Mouse (Mus musculus): ENCODE data around the gene Cbr2. TPM values are rescaled to one million over a fixed set of nuclear protein-coding genes. Genes with fewer than 3 reads are reported as not detected.

Gene Cbr2
- polyA plus RNA-seq, 1 experiment, result 617 TPM

DNA sequence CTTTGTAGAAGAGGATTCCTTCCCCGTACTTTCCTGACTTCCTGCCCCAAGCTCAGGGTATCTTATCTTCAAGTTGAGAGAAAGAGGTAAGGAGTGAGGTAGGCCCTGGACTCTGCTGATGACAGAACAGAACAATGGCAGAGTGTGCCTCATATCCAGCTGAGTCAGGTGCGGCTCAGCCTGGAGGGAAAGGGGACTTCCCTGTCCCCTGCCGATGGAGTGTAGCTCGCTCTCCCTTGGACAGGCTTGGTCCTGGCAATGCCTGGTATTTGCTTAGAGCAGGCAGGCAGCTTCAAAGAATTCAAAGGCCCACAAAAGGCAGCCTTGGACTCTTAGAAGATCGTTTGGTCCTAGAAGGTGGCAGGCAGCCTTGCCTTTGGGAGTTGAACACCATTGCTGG, 25.8 kb downstream of the Cbr2 start:
- no peak for TF ChIP-seq POLR2A (IDR thresholded peaks at IDR 0.05; ENCODE audit: control insufficient read depth, extremely low read depth, insufficient read depth, low read length, poor library complexity)
- TF ChIP-seq CTCF (IDR thresholded peaks at IDR 0.05; ENCODE audit: borderline replicate concordance, control insufficient read depth, extremely low read depth, insufficient read depth, low read length, poor library complexity), result no peak
- 91% methylated on average over 5 of the region's 5 CpGs for WGBS
- Histone ChIP-seq H3K27ac (ENCODE audit: control insufficient read depth, insufficient read depth, low read length) (no peak overlapping the region), H3K4me1 (replicated peaks; ENCODE audit: control insufficient read depth, insufficient read depth, low read length) (no peaks in the 10 kb centered on the region), H3K4me3 (ENCODE audit: control insufficient read depth, insufficient read depth, low read length) (no peak overlapping the region), H3K36me3 (ENCODE audit: control insufficient read depth, insufficient read depth, low read length) (peaks cover 7% of the 10 kb centered on the region), H3K27me3 (ENCODE audit: control insufficient read depth, insufficient read depth, low read length) (no peaks in the 10 kb centered on the region)
- no peak for DNase-seq

DNA sequence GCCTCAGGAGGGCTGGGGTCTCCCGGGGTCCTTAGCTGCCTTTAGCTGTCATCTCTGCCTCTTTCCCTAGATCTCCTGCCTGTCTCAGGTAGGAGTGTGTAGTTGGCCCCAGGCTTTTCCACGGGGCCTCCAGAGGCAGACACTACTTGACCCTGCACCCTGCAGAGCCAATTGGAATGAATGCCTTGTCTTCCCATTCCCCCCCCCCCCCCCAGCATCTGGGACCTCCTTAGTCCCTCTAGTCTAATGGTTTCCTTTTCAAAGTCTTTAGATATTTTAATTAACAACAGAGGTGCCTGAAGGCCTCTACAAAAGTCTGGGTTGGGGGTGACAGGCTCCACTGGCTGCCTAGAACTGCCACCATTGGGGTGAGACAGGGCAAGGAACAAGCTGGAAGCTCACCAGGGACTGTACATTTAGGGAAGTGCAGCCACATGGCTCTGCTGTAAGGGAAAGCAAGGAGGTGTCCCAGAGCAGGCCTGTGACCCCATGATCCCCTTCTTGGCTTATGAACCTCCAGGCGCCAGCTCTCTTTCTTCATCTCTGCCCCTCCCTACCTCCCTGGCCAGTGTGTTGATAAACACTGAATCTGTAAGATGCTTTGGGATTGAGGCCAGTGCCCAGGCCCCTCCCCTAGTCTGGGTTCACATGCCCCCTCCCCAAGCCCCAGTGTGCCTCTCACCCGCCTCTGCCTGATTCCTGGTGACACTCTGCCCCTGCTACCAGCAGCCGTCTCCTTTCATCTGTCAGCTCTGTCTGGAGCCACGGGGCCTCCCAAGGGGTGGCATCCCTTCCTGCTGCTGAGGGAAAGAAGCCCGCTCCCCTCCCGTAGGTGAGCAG, 27.2 kb downstream of the Cbr2 start:
- H3K27me3 ChIP-seq (ENCODE audit: control insufficient read depth, insufficient read depth, low read length), result no peaks in the 10 kb centered on the region
- no peaks in the 10 kb centered on the region for H3K4me1 ChIP-seq (replicated peaks; ENCODE audit: control insufficient read depth, insufficient read depth, low read length)
- no peak for TF ChIP-seq CTCF (IDR thresholded peaks at IDR 0.05; ENCODE audit: borderline replicate concordance, control insufficient read depth, extremely low read depth, insufficient read depth, low read length, poor library complexity)
- TF ChIP-seq POLR2A (IDR thresholded peaks at IDR 0.05; ENCODE audit: control insufficient read depth, extremely low read depth, insufficient read depth, low read length, poor library complexity), result no peak
- no peak overlapping the region for H3K27ac ChIP-seq (ENCODE audit: control insufficient read depth, insufficient read depth, low read length)
- H3K4me3 ChIP-seq (ENCODE audit: control insufficient read depth, insufficient read depth, low read length), result no peak overlapping the region
- H3K36me3 ChIP-seq (ENCODE audit: control insufficient read depth, insufficient read depth, low read length), result peaks cover 7% of the 10 kb centered on the region
- 88% methylated on average over 8 of the region's 8 CpGs for WGBS
- DNase-seq, result no peak

DNA sequence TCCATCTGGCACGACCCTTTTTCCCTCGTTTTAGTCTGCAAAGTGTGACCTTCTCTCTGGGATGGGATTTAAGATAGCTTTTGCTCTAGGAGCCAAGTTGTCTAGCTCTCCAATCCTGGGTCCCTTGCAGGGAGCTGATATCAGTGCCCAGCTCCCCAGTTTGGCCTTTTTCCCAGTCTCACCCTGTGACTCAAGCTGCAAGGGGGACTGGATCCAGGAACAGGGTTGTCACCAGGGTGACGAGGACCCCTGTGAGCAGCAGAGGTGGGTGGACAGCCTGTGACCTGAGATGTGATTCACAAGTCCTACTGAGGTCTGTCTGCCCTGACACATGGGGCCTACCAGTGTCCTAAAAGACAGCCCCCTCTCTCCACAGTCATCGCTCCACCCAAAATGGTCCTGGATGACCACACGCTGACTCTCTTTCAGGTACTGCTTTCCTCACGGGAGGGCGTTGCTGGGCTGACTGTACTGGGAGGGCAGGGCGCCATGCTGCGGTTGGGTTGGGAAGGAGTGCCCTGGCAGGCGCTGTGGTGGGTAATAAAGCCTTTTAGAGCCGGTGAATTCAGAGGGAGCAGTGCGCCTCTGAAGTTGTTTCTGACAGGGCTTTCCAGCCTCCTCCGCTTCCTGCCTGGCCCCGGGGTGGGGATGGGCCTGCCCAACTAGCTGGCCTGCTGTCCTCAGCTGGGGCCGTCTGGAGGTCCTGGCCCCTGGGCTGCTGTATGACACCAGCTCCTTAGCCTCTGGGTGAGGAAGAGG, 28.0 kb downstream of the Cbr2 start:
- DNase-seq, result no peak
- Histone ChIP-seq H3K27me3 (ENCODE audit: control insufficient read depth, insufficient read depth, low read length) (no peaks in the 10 kb centered on the region), H3K4me1 (replicated peaks; ENCODE audit: control insufficient read depth, insufficient read depth, low read length) (no peaks in the 10 kb centered on the region), H3K27ac (ENCODE audit: control insufficient read depth, insufficient read depth, low read length) (no peak overlapping the region), H3K36me3 (ENCODE audit: control insufficient read depth, insufficient read depth, low read length) (peaks cover 7% of the 10 kb centered on the region), H3K4me3 (ENCODE audit: control insufficient read depth, insufficient read depth, low read length) (no peak overlapping the region)
- 94% methylated on average over 15 of the region's 15 CpGs for WGBS
- TF ChIP-seq POLR2A (IDR thresholded peaks at IDR 0.05; ENCODE audit: control insufficient read depth, extremely low read depth, insufficient read depth, low read length, poor library complexity), result no peak
- TF ChIP-seq CTCF (IDR thresholded peaks at IDR 0.05; ENCODE audit: borderline replicate concordance, control insufficient read depth, extremely low read depth, insufficient read depth, low read length, poor library complexity), result no peak

DNA sequence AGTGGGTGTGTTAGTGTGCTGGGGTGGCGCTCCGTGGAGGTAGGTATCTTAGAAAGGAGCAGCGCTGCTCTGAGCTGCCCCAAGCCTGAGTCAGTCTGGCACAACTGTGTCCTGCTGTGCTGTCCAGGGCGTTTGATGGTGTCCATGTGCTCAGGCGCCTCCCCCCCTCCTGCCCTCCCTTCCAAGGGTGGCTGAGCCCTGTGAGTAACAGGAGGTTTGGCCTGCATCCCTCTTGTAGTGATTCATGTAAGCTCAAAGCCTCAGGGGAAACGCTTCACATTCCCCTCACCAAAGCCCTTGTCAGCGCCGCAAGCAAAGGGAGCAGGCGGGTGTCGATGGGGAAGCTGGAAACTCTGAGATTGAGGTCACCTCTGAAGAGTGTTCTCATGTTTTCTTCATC, 34.2 kb downstream of the Cbr2 start:
- WGBS, result 91% methylated on average over 10 of the region's 10 CpGs
- Histone ChIP-seq H3K36me3 (ENCODE audit: control insufficient read depth, insufficient read depth, low read length) (peaks cover 7% of the 10 kb centered on the region), H3K4me1 (replicated peaks; ENCODE audit: control insufficient read depth, insufficient read depth, low read length) (no peaks in the 10 kb centered on the region), H3K27me3 (ENCODE audit: control insufficient read depth, insufficient read depth, low read length) (no peaks in the 10 kb centered on the region), H3K4me3 (ENCODE audit: control insufficient read depth, insufficient read depth, low read length) (no peak overlapping the region), H3K27ac (ENCODE audit: control insufficient read depth, insufficient read depth, low read length) (no peak overlapping the region)
- no peak for TF ChIP-seq POLR2A (IDR thresholded peaks at IDR 0.05; ENCODE audit: control insufficient read depth, extremely low read depth, insufficient read depth, low read length, poor library complexity)
- TF ChIP-seq CTCF (IDR thresholded peaks at IDR 0.05; ENCODE audit: borderline replicate concordance, control insufficient read depth, extremely low read depth, insufficient read depth, low read length, poor library complexity), result no peak
- no peak for DNase-seq

DNA sequence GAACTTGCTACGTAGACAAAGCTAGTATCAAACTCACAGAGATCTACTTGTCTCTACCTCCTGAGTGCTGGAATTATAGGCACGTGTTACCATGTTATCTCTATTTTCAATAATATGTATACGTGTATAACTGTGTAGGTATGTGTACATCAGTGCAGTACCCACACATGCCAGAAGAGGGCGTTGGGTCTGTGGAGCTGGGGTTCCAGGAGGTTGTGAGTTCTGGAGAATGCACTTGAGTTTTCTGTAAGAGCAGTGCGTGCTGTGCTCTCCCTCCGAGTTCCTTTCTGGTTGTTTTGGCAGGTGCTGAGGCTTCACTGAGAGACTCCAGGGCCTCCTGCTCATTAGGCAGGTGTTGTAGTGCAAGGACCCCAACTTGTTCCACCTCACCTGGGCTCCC, 35.3 kb downstream of the Cbr2 start:
- no peak for DNase-seq
- no peaks in the 10 kb centered on the region for H3K4me1 ChIP-seq (replicated peaks; ENCODE audit: control insufficient read depth, insufficient read depth, low read length)
- 97% methylated on average over 6 of the region's 6 CpGs for WGBS
- no peak overlapping the region for H3K27ac ChIP-seq (ENCODE audit: control insufficient read depth, insufficient read depth, low read length)
- TF ChIP-seq CTCF (IDR thresholded peaks at IDR 0.05; ENCODE audit: borderline replicate concordance, control insufficient read depth, extremely low read depth, insufficient read depth, low read length, poor library complexity), result no peak
- no peak for TF ChIP-seq POLR2A (IDR thresholded peaks at IDR 0.05; ENCODE audit: control insufficient read depth, extremely low read depth, insufficient read depth, low read length, poor library complexity)
- H3K27me3 ChIP-seq (ENCODE audit: control insufficient read depth, insufficient read depth, low read length), result no peaks in the 10 kb centered on the region
- H3K36me3 ChIP-seq (ENCODE audit: control insufficient read depth, insufficient read depth, low read length), result peaks cover 5% of the 10 kb centered on the region
- H3K4me3 ChIP-seq (ENCODE audit: control insufficient read depth, insufficient read depth, low read length), result no peak overlapping the region

DNA sequence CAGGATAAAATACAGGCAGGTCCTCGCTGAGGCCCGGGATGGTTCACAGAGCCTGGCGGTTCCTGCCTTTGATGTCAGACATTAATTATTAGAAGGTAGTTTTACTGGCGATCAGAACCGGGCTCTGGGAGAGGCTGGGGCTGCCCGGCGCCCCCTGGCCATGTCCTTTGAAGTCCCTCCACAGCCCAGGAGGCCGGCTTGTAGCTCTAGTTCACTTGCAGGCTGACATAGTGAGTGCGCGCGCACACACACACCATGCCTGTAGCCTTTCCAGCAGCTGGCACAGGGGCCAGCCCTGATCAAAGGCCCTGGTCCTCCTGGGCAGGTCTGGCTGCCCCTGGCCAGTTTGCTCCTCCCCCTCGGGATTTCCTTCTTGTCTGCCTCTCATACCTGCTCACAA, 36.3 kb downstream of the Cbr2 start:
- Histone ChIP-seq H3K27ac (ENCODE audit: control insufficient read depth, insufficient read depth, low read length) (no peak overlapping the region), H3K4me1 (replicated peaks; ENCODE audit: control insufficient read depth, insufficient read depth, low read length) (no peaks in the 10 kb centered on the region), H3K4me3 (ENCODE audit: control insufficient read depth, insufficient read depth, low read length) (no peak overlapping the region), H3K36me3 (ENCODE audit: control insufficient read depth, insufficient read depth, low read length) (no peaks in the 10 kb centered on the region), H3K27me3 (ENCODE audit: control insufficient read depth, insufficient read depth, low read length) (no peaks in the 10 kb centered on the region)
- DNase-seq, result no peak
- no peak for TF ChIP-seq POLR2A (IDR thresholded peaks at IDR 0.05; ENCODE audit: control insufficient read depth, extremely low read depth, insufficient read depth, low read length, poor library complexity)
- TF ChIP-seq CTCF (IDR thresholded peaks at IDR 0.05; ENCODE audit: borderline replicate concordance, control insufficient read depth, extremely low read depth, insufficient read depth, low read length, poor library complexity), result no peak
- 98% methylated on average over 12 of the region's 12 CpGs for WGBS

Measured in thymus, adult 2 months (tissue).